Mouse (Mus musculus): ENCODE measurements around the gene Rad17.

Rad17 gene

GRCm38 (mm10) chr13:100650550-100651438 is at the start of gene Rad17, which contains the start of gene Ak6:
Rad17 (minus strand) TSS chr13:100651051.
Ak6 (plus strand) TSS chr13:100650979.
- peak; percentile 96 for DNase-seq

GRCm38 (mm10) chr13:100698866-100699265 is 48.0 kb upstream of the Rad17 start:
- no peak for DNase-seq

DNA sequence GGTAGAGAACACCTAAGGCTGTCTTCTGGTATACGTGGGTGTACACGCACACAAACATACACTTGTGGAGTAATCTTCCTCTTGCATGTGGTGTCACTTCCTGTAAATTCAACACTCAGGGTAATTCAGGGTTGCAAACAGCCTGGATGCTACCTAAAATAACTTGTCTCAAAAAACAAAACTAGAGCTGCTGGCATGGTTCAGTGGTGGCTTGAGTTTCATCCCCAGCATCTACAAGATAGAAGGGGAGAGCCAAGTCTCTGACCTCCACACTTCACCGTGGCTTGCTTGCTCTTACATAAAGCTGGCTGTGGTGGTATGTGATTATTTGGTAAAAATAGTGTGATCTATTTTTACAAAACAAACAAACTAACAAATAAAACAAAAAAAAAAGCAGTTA is 46.7 kb upstream of the Rad17 start:
- no peak for DNase-seq

DNA sequence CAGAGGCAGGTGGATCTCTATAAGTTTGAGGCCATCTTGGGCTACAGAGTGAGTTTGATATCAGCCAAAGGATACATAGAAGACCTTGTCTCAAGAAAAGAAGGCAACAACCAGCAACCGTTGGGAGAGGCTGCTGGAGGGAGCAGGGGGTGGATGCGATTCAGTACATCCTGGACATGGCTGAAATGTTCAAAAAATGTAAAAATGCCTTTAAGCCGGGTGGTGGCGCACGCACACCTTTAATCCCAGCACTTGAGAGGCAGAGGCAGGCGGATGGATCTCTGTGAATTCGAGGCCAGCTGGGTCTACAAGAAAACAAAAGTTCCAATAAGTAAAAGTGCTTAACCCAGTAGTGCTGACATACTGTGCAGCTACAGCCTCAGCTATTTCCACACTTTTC is 36.7 kb upstream of the Rad17 start:
- no peak for DNase-seq

- no peak for DNase-seq
These were observed 33.5 kb upstream of the Rad17 start for GRCm38 (mm10) chr13:100684355-100684754.

DNA sequence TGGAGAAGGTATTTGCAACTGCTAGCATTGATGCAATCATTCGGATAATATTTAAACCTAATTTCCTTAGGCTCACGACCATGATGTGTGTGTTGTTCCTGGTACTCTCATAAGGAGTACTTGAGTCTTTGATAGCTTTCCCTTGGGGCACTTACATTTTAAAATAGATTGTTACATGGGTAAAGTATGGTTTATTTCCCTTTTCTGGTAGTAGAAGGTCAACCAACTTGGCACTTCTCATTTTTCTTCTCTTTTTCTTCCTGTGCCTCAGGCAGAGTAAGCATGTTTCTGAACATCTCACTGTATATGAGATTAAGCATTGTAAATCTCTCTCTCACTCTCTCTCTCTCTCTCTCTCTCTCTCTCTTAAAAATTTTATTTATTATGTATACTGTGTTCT is 32.0 kb upstream of the Rad17 start:
- no peak for DNase-seq

GRCm38 (mm10) chr13:100681615-100682014 is 30.8 kb upstream of the Rad17 start:
- no peak for DNase-seq

GRCm38 (mm10) chr13:100675936-100676635 is 25.2 kb upstream of the Rad17 start:
- DNase-seq, result no peak

DNA sequence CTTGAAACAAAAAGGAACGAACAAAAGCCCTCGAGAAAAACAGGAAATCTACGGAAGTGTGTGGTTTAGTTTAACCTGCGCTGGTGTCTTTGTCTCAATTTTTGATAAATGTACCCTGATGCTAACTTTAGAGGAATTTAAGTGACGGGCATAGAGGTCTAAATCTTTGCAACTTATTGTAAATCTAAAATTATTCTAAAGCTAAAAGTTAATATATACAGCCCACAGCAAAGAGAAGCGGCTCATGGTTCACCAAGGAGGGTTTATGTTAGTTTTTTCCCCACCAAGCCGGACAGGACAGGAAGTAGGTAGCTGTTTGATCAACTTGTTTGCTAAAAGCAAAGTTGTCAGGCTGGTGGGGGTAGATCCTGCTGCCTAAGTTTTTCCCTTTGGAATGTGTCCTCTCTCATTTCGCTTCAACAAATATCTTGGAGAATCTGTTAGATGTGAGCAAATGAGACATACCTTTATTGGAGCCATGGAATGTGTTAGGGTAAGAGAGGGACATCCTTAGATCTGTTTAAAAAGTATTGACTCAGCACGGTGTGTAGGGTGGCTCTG is 19.4 kb upstream of the Rad17 start:
- DNase-seq, result no peak

DNA sequence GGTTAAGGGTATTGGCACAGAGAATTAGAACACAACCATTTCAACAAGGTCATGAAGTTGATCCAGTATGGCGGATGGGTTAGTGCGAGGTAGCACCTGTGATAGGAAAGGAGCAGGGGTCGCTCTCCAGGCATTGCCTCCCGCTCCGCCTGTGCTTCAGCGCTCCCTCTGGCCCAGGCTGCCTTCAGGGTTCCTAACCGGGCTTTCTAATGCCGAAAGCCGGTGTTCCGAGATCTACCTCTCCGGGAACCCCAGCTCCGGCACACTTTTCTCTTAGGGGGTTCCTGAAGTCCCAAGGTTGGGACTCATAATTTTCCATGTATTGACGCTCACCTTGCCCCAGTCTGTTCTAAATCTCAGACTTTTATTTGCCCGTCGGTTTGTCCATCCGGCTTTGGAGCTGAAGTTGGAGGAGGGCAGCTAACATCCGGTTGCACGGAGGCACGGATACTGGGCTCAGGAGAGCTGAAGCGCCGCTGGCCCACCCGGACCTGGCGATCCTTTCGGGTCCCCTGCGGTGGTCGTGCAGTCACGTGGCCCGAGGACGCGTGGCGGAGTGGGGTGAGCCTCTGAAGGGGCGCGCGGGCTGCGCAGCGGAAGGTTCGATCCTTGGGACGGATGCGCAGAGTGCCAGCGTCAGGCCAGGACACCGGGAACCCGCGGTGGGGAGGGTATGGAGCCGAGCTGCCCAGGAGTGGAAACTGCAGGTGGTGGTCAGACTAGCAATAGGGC is 18.6 kb upstream of the Rad17 start, which contains the start of gene Ccdc125:
TSS of gene Ccdc125 (plus strand) at position 427 of the 732 bp plus-strand sequence.
- DNase-seq, result peak; percentile 51

DNA sequence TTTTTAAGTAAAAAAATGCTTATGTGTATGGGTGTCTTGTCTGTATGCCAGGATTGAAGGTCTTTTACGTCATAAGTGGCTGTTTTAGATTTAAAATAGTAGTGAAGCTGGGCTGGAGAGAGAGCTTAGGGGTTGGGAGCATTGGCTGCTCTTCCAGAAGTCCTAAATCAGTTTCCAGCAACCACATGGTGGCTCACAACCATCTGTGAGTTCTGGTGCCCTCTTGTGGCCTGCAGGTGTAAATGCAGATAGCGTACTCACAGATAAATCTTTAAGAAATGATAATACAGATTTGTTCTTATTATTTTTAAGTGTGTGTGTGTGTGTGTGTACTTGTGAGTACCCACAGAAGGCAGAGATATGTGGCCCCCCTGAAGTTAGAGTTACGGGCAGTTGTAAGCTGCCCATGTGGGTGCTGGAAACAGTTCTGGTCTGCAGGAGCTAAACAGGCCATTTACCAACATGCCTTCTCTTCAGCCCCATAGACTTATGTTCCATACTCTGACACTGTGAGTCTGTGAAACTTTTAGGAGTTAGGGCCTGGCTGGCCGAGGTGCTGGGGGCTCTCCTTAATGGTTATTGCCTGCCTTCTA is 9.1 kb upstream of the Rad17 start:
- DNase-seq, result peak; percentile 63

DNA sequence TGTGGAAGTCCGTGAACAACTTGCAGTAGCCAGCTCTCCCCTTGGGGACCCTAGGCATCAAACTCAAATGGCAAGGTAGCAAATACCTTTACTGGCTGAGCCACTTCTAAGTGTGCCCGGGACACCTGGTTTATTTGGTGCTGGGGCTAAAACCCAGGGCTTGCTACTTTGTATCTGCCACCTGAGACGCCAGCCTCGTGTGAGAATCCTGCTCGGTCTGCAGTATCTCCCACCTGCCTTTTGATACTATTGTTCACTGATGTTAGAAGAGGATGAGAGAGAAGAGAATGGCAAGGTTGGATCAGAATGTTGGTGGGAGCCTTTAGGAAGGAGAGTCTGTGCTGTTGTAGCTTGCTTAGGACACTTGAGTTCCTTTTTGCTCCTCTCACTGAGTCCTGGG is 7.2 kb upstream of the Rad17 start:
- no peak for DNase-seq

DNA sequence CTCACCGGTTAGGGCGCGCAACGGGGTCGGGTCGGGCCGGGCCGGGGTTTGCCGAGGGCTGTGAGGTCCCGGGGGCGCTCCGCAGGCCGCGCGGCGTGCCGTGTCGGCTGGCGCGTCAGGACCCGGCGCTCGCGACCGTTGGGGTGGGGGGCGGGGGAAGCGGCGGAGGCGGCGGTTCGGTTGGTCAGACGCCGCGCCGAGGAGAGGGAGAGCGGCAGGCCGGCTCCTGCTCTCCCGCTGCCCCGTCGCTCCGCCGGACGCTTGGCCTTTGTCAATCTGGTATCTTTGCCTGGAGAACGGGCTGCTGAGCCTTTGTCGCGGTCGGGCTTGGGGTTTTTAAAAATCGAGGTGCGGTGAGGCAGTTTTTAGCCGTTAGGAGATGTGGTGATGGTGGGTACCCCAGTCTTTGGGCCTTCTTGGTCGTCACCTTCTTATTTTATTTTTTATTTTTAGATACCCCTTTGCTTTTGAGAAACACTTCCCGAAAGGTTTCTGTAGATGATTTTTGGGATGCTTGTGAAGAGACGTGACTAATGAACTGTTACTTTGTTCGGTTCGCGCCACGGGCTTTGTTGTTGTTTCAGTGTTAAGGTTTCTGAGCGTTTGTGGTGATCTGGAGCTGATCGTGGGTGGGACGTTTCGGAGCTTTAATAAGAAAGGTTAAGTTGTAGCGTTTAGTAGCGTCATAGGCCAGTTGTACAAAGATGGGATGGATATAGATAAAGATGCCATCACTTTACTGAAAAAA is 762 bp upstream of the Rad17 start, which contains the start of gene Taf9:
TSS of gene Taf9 (plus strand) at position 141 of the 748 bp plus-strand sequence.
- no peak for DNase-seq

DNA sequence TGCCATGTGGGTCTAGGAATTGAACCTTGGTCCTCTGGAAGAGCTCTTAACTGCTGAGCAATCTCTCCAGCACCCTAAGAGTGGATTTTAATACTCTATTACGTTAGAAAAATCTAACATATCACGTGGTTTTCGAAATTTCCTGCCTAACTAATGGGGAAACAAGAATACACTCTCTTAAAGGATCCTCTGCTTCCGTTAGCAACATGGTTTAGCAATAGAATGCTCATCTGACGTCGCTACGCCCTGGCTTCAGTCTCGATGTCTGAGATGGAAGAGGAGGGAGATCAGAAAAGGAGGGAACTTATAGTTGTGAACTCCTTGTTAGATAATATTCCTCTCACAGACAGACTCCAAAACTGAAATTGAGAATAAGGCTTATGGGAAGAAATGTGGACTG is 2.6 kb downstream of the Rad17 start:
- no peak for DNase-seq

GRCm38 (mm10) chr13:100642471-100643209 is 8.2 kb downstream of the Rad17 start:
- DNase-seq, result no peak

DNA sequence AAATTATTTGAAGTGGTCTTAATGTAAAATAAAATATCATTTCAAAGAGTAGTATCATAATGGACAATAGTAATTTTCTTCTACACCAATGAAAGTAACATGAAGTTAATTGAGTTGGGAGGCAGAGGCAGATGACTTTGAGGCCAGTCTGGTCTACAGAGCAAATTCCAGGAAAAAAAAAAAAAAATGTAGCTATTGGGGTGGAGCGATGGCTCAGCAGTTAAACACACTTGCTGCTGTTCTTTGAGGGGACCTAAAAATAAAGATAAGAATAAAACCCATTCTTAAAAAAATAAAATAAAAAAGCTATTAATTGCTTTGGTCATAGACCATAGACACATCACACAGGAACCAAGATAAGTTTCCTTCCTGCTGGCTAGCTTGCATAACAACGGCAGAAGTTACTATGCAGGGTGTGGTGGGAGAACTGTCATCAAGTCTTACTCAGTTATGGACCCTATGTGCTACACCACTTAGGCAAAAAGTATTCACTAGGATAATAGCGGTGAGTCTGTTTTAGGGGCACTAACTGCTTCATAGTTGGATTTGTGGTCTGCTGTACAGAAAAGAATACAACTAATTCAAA is 16.7 kb downstream of the Rad17 start:
- no peak for DNase-seq

GRCm38 (mm10) chr13:100622241-100622640 is 28.6 kb downstream of the Rad17 start:
- no peak for DNase-seq

GRCm38 (mm10) chr13:100617583-100617982 is 33.3 kb downstream of the Rad17 start:
- no peak for DNase-seq

- DNase-seq, result peak; percentile 83
These were observed 34.4 kb downstream of the Rad17 start, which contains the start of gene Marveld2 for GRCm38 (mm10) chr13:100616181-100617087. Marveld2 (minus strand) TSS chr13:100616971.
